Mouse (Mus musculus) CD4-positive, CD25-positive, alpha-beta regulatory T cell, adult 2 months (primary cell): Measurements from ENCODE around the gene Mbip.

ENCODE experiments used
- DNase-seq: peaks from one replicate; pipeline ENCODE4 v3.0.0-alpha.2; 2012; ENCODE audit warnings: low read depth, low spot score

Mbip gene

GRCm38 (mm10) chr12:56345367-56346089 is at the start of gene Mbip:
TSS of gene Mbip (minus strand) at chr12:56345894.
- peak; percentile 98 for DNase-seq

DNA sequence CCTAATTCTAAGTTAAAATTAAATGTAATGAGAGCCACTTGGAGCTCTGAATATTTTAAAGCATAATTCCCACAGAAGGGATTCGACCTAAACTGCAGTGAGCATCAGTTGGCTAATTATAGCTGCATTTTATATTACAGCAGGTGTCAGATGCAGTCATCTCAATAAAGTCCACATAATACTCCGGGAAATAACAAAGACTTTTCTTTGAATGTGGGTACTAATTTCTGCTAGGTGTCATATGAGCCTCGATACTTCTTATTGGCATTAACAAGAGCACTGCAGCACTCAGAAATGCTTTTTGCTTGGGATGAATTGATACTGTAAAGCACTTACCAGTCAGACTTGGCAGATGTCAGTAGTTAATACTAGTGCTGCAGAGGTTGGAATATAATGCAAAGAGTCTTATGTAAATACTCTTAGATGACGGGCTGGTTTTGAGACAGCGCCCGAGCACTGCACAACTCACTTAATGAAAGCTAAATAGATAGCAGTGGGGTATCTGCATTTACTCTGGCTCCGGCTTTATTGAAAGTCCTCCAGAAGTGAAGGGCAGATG is 42.0 kb upstream of the Mbip start:
- DNase-seq, result no peak

GRCm38 (mm10) chr12:56386955-56387646 is 41.4 kb upstream of the Mbip start:
- DNase-seq, result no peak

DNA sequence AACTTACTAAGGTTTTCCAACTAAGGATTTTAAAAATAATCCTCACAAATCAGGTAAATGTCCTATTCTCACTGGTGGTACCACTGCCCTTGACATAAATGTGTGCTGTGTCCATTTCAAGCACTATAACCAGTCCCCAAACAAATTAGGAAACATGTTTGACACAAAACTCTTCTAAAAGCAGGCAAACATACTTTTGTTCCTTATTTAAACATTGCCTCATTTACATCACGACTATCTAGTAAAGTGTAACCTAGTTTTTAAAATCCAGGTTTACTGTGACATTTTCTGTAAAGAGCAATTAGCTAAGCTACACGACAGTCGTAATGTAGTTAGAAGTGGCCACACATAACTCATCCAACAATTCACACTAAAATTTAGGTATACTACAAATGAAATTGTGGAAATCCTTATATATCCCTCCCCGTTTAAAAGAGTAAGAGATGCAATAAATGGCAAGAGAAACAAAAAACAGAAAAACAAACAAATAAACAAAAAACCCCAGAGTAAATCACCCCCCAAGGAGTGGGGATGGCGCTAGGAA is 851 bp downstream of the Mbip start:
- DNase-seq, result no peak

DNA sequence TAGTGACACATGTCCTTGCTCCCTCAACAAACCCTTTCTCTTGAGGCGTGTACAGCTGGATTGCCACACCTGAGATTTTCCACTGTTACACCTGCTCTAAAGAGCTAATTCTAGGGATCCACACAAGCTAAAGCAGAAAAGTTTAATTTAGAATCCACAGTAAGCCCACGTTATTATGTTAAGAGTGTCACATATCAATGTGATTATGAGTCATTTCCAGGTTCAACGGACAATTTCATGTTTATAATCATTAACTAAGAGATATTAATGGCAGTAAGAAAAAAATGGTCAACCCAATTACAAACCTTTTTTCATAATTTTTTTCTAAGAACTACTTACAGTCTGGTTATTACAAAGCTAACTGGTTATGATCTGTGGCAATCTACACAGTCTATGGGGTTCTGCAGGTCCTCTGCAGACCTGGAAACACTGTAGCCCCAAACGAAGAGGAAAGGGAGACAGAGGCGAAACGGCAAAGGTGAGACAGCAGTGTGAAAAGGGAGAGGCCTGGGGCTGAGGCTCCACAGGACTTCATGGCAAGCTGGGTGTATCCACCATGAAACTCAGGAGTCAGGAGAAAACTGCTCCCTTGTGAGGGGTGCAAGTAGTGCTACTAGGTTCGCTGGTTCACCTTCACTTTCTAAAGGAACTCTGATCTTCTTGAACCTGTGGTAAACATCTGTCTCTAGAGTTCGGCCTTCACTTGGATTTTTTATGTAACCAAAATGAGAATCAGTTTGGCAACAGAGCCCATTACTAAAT is 6.2 kb downstream of the Mbip start:
- DNase-seq, result no peak

DNA sequence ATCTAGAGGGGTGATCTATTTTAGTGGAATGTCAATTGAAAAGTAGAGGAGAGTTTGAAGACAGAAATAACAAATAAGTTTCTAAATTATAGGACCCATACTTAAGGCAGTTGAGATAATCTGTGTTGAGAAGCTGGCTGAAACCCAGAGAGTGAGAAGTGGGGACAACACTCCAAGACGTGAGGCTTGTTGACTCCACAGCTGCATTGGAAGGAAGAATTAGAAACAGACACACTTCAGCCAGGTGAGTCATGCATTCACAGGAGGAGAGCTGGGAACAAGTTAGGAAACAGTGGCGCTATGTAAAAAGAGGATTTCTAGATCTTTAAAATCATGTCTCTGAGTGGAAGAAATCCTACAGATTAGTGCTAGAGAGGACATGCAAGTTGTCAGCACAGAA is 12.2 kb downstream of the Mbip start:
- no peak for DNase-seq

DNA sequence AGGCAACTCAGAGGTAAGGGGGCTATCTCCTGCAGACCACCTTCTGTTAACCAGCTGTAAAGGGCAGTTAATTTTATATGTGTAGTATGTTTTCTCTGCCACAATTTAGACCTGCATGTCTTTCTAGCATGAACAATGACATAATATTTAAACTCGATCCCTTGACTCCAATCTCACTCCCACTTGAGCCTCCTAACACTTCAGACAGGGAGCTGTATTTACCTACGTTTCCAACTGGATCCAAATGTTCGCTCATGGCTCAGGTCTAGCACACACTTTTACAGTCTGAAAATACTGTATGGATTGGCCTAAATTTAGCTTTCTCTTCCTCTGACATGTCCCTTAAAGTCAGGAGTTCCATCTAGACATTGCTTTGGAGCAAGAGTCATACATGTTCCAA is 13.2 kb downstream of the Mbip start:
- DNase-seq, result no peak

DNA sequence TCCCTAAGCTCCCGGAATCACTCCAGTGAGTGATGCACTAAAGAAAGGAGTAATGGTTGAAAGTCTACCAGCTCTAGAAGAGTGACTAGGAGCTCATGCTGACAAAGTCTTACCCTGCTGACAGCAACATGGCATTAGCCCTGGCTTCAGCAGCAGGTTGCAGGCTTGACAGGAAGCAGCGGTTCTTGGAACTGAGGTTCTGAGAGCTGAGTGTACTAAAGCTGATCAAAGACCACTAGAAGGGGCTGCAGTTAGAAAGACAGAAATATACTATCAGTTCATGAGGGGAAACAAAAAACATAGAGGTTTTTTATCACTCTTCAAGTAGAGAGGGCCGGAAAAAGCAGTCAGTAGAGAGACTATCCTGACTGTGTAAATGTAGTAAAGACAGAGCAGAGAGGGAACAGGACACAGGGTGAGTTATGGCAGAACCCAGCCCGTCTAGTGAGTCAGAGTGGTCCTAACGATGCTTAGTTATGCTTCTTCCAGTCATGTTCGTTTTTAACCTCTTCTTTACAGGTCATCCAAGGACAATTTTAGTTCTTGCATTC is 18.2 kb downstream of the Mbip start:
- DNase-seq, result peak; percentile 22

DNA sequence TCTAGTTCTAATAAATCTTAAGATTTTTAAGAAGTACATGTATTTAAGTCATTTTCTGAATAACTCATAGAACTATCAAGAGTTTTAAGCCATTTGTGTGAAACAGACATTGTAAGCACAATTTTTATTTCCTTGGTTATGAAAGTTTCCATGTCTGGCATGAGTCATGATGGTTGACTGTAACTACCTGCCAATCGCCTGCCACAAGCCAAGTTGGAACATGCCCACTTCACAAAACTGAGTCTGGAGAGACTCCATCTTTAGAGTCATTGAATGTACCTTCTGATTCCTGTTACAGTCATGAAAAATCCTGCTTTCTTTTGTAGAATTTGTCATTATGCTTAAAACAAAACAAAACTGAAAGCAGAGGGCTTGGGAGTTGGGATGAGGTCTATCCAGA is 19.8 kb downstream of the Mbip start:
- DNase-seq, result no peak

DNA sequence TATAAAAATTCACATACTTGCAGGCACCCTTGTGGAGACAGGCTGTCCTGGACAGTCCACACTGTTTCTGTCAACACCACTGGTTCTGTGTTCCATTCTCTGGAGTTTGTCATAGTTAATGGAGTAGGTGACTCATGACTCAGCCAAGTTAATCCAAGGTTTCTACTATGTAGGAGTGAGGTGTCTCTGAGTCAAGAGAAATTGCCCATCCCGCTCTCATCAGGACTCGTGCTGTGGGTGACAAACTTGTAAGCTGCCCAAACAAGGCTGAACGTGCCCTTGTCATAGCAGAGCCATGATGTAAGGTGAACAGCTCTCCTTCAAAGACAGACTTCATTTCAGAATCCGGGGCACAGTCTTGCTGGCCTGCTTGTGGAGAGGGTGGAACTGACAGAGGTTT is 26.8 kb downstream of the Mbip start:
- DNase-seq, result no peak

- no peak for DNase-seq
Measured at GRCm38 (mm10) chr12:56318059-56318458, 27.6 kb downstream of the Mbip start.

DNA sequence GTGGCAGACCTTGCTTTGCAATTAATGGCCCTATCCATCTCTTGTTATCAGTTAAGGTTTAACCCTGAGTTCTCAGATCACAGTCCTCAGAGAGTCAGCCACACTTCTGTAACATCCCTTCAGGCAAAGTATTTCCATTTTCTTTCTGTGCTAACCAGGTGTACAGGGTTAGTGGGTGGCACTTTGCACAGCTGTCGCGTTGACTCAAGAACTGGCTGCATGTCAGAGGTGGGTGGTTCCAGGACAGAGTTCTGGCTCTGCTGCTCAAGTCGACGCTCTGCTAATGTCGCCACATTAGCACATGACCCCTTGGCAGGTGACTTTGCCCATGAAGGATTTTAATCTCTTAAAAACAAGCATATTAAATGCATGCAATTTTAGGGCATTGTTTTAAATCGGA is 39.9 kb downstream of the Mbip start:
- DNase-seq, result no peak

DNA sequence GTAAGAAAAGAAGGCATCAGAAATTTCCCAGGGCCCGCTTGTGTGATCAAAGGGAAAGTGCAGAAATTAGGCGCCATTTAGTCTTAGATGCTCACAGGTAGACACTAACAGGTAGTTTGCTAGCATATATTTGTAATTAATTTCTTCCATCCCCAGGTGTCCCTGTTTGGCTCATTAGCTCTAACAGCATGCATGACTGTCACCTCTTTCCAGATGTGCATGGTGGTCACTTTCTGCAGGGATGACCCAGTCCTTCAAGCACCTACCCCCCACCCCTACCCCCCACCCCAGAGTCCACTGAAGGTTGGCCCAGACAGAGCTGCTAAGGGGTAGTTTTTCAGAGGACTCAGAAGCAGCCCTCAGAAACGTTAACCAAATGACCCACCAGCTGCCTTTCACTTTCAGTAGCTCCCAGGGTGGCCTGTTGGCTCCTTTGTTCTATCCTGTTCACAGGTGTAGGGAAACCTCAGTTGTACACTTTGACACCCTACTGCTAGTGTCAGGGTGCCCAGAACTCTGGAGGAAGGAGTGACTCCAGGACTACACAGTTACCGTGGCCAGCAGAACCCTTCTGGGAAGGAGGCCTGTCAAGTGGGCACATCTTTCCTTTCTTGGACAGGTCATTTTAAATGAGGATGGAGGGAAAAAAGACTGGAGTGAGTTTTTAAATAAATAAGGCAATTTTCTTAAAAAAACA is 43.2 kb downstream of the Mbip start:
- no peak for DNase-seq

GRCm38 (mm10) chr12:56301487-56302293 is 44.0 kb downstream of the Mbip start:
- DNase-seq, result no peak

DNA sequence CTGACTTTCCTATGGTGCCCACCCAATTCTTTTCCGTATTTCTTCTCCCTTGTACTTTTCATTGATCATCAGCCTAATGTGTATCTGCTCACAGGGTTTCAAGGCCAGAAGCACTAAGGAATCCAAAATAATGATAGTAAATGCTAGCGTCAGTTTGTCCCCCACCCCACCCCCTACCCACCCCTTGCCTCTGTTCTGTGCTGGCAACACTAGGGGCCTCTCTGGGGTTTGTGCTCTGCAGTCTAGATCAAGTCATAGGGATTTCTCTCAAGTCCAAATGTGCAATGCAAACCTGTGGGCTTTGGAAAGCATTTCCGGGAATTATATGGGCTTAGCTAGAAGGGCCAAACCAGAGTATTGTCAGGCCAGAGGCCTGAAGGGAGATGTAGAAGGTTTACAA is 46.1 kb downstream of the Mbip start:
- no peak for DNase-seq

GRCm38 (mm10) chr12:56298919-56299318 is 46.8 kb downstream of the Mbip start:
- no peak for DNase-seq

GRCm38 (mm10) chr12:56297921-56298830 is 47.5 kb downstream of the Mbip start:
- DNase-seq, result no peak

DNA sequence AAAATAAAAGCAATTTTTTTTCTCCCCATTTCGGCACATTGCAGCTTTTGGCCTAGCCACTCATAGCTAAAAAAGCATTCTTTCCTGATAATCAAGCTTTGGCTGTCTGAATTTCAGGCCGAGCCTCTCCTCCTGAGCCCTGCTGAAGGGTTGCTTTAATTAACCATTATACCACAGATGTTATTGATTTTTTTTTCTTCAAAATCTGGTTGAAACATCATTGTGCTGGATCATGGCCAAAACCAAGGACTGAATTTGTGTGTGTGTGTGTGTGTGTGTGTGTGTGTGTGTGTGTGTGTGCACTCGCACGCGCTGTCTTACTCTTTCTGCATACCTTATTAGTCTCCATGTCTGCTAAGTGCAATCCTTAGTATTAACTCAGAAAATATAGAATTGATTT is 48.6 kb downstream of the Mbip start:
- no peak for DNase-seq

DNA sequence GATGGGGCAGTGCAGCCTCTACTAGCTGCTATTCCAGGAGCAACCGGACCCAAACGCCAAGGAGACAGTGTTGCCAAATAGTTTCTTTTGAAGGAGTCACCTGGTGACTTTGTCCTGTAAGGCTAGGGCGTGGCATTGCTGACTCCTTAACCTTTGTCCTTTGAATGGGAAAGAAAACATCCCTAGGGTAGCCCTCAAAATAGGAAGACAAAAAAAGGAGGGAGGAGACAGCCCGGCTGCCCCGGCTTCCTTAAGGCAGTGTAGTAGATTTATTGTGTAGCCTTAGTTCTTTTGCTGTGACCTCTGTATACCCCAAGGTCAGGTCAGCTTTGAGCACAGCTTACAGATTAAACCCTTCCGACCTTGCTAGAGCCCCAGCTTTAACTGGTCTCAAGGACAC is 49.2 kb downstream of the Mbip start:
- DNase-seq, result no peak
